Mouse (Mus musculus): ENCODE results near the gene Olfr1048. TPM values are rescaled to one million over a fixed set of nuclear protein-coding genes. Genes with fewer than 3 reads are reported as not detected.
"Not testable (repeated sequence)": the region's sequence is repeated elsewhere in the genome, so short reads cannot be mapped to it uniquely, and the experiment has no call there.

Gene Olfr1048
- not detected for total RNA-seq (2021)
- long read RNA-seq, experiment 1: 0 reads
- long read RNA-seq, experiment 2: 0 reads

DNA sequence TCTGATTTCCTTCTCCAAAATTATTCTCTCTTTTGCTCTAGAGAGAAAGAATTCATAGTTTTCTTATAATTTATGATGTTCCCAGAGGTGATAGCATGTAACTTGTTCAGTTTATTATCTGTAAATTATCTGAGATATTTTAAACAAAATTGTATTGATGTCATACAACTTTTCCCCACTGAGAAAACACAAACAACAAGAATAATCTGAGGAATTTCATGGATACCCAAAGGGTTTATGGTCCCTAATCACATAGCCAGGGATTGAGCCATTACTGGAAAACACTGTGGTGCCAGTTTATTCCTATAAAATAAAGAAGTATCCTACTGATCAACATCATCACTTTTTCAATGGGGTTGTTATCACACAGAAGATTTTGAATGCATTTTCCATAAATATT, at the start of gene Olfr1048:
Gene Olfr1048 (minus strand): TSS at position 101 of the 400 bp plus-strand sequence.
- TF ChIP-seq CTCF (IDR thresholded peaks at IDR 0.05): no peak
- Histone ChIP-seq H3K4me3 (no peak within 1 kb of the TSS), H3K27ac (no peak within 1 kb of the TSS)
- intact Hi-C loops (cut with DNase I): no loop called here
- no peak for DNase-seq

- intact Hi-C loops (cut with DNase I); DNase-seq; H3K4me3 ChIP-seq; H3K27ac ChIP-seq: not testable (repeated sequence)
Observed at GRCm38 (mm10) chr2:86278988-86279387, 38.9 kb upstream of the Olfr1048 start, which contains the start of gene Olfr1051. Gene Olfr1051, minus strand, starts transcription at chr2:86279088.

DNA sequence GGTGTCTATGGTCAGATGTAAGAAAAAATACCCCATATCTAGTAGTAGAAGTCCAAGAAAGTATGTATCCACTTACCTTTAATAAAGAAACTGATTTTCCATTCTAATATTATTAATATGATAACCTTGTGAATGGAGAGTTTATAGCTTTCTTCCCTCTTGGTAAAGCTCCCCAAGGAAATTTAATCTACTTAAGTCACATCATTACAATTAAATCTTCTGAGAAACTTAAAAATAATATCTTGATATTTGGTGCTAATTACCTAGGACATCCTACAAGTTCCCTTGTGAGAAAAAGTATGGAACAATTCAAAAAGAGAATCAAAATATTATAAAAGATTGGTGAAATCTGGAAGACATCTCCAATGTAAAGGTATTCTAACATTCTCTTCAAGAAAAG, 18.1 kb upstream of the Olfr1048 start, which contains the start of gene Olfr1049:
Gene Olfr1049 (minus strand): TSS at position 101 of the 400 bp plus-strand sequence.
- intact Hi-C loops (cut with DNase I); H3K27ac ChIP-seq; DNase-seq; H3K4me3 ChIP-seq: not testable (repeated sequence)

DNA sequence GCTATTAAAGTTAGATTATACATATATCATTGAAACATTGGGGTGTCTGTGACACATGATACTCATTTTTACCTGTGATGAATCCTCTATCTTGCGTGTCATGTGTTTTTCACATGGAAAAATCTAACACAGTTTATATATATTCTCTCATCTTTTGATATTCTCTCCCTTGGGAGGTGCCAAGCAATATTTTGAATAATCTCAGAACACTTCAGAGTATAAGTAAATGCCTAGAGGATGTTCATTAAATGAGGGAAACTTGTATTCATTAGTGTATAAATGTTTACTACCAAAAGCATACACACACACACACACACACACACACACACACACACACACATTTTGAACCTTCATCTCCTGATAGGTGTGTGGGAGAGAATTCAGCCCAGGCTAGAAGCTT, 8.8 kb downstream of the Olfr1048 start, which contains the start of gene Olfr1047:
Gene Olfr1047 (minus strand): TSS at position 101 of the 400 bp plus-strand sequence.
- no peak within 1 kb of the TSS for H3K4me3 ChIP-seq
- no peak for TF ChIP-seq CTCF (IDR thresholded peaks at IDR 0.05)
- no peak within 1 kb of the TSS for H3K27ac ChIP-seq
- intact Hi-C loops (cut with DNase I): no loop called here
- DNase-seq: no peak

DNA sequence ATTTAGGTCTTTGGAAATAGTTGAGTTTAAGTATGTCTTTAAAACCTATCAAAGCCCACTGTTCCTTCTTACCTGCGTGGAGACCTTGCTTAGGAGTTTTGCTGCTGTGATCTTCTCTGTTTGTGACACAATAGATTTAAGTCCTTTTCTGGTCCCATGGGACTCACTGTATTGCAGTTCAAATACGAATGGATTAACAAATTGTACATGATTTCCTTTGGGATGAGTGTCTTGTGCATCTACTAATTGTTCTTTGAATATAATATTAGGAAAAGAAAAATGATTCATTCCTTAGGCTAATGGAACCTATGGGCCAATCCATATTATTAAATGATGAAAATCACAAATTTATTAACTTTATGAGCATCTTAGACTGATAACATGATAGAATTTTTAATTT, 20.9 kb downstream of the Olfr1048 start, which contains the start of gene Olfr1046:
Gene Olfr1046 (minus strand): TSS at position 101 of the 400 bp plus-strand sequence.
- no peak for DNase-seq
- TF ChIP-seq CTCF (IDR thresholded peaks at IDR 0.05): no peak
- Histone ChIP-seq H3K4me3 (no peak within 1 kb of the TSS), H3K27ac (no peak within 1 kb of the TSS)
- intact Hi-C loops (cut with DNase I): no loop called here

- no peak for DNase-seq
- intact Hi-C loops (cut with DNase I): no loop called here
- TF ChIP-seq CTCF (IDR thresholded peaks at IDR 0.05): no peak
- H3K4me3 ChIP-seq: no peak within 1 kb of the TSS
- no peak within 1 kb of the TSS for H3K27ac ChIP-seq
Observed at GRCm38 (mm10) chr2:86202909-86203308, 37.2 kb downstream of the Olfr1048 start, which contains the start of gene Olfr1045. Gene Olfr1045, minus strand, starts transcription at chr2:86203009.

DNA sequence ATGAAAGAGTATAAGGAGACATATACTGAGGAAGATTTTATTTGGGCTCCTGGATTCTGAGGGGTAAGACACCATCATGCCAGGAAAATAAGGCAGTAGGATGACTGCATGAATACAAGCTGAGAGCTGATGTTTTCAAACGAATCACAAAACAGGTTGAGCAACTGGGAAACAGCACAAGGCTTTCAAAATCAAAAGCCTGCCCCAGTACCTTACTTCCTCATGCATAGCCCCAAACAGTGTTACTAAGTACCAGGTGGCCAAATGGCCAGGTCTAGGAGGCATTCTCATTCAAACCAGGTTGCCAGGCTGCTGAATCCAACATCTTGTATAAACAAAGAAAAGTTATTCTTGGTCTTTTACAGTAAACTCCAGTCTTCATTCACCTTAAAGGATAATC, 44.2 kb downstream of the Olfr1048 start:
- H3K4me3 ChIP-seq: no peak overlapping the region
- intact Hi-C loops (cut with DNase I): no loop called here
- TF ChIP-seq CTCF (IDR thresholded peaks at IDR 0.05): no peak
- no peak for DNase-seq
- H3K27ac ChIP-seq: no peak overlapping the region

GRCm38 (mm10) chr2:86185583-86185982, 54.5 kb downstream of the Olfr1048 start, which contains the start of gene Olfr52:
Gene Olfr52, minus strand, starts transcription at chr2:86185683.
- DNase-seq: no peak

More at GRCm38 (mm10) chr2:86185583-86185982, 54.5 kb downstream of the Olfr1048 start, which contains the start of gene Olfr52:
- intact Hi-C loops (cut with DNase I): no loop called here
- no peak for TF ChIP-seq CTCF (IDR thresholded peaks at IDR 0.05)
- Histone ChIP-seq H3K4me3 (no peak within 1 kb of the TSS), H3K27ac (no peak within 1 kb of the TSS)

Other genes starting within 250 kb of the Olfr1048 start
- not detected for gene Olfr1031, start 250.0 kb downstream of the Olfr1048 start, total RNA-seq (2021)
- not detected for gene Olfr1032, start 234.7 kb downstream of the Olfr1048 start, total RNA-seq (2021)
- under 1 TPM in 1 of 2 experiments, not detected in 1; 0.14 TPM for gene Olfr1033, start 219.7 kb downstream of the Olfr1048 start, total RNA-seq (2021)
- gene Olfr1034, start 194.4 kb downstream of the Olfr1048 start, total RNA-seq (2021): not detected
- not detected for gene Olfr1036, start 166.3 kb downstream of the Olfr1048 start, total RNA-seq (2021)
- gene Olfr1037, start 152.9 kb downstream of the Olfr1048 start, total RNA-seq (2021): not detected
- not detected for gene Olfr1039, start 104.4 kb downstream of the Olfr1048 start, total RNA-seq (2021)
- not detected for gene Olfr1040, start 93.6 kb downstream of the Olfr1048 start, total RNA-seq (2021)
- not detected for gene Olfr1042, start 78.5 kb downstream of the Olfr1048 start, total RNA-seq (2021)
- gene Olfr1043, start 72.8 kb downstream of the Olfr1048 start, total RNA-seq (2021): not detected
- gene Olfr1044, start 62.5 kb downstream of the Olfr1048 start, total RNA-seq (2021): not detected
- not detected for gene Olfr52, start 54.6 kb downstream of the Olfr1048 start, total RNA-seq (2021)
- not detected for gene Olfr1045, start 37.3 kb downstream of the Olfr1048 start, total RNA-seq (2021)
- not detected for gene Olfr1046, start 21.0 kb downstream of the Olfr1048 start, total RNA-seq (2021)
- not detected for gene Olfr1047, start 8.9 kb downstream of the Olfr1048 start, total RNA-seq (2021)
- gene Olfr1049, start 18.0 kb upstream of the Olfr1048 start, total RNA-seq (2021): not detected
- not detected for gene Olfr1051, start 38.8 kb upstream of the Olfr1048 start, total RNA-seq (2021)
- gene Olfr1052, start 52.2 kb upstream of the Olfr1048 start, total RNA-seq (2021): not detected
- not detected for gene Olfr1053, start 75.0 kb upstream of the Olfr1048 start, total RNA-seq (2021)
- gene Olfr1054, start 95.1 kb upstream of the Olfr1048 start, total RNA-seq (2021): not detected
- gene Olfr1055, start 110.0 kb upstream of the Olfr1048 start, total RNA-seq (2021): not detected
- not detected for gene Olfr1056, start 122.2 kb upstream of the Olfr1048 start, total RNA-seq (2021)
- gene Olfr1057, start 138.1 kb upstream of the Olfr1048 start, total RNA-seq (2021): not detected
- gene Olfr1058, start 148.3 kb upstream of the Olfr1048 start, total RNA-seq (2021): not detected
- gene Olfr1061, start 173.8 kb upstream of the Olfr1048 start, total RNA-seq (2021): not detected
- not detected for gene Olfr1062, start 186.5 kb upstream of the Olfr1048 start, total RNA-seq (2021)
- not detected for gene Olfr1065, start 210.3 kb upstream of the Olfr1048 start, total RNA-seq (2021)
- not detected for gene Olfr1066, start 216.0 kb upstream of the Olfr1048 start, total RNA-seq (2021)
- gene Olfr228, start 247.1 kb upstream of the Olfr1048 start, total RNA-seq (2021): not detected

All from gastrocnemius, adult 2 months (tissue).